Mouse (Mus musculus) megakaryocyte-erythroid progenitor cell, adult 5 weeks (primary cell): ENCODE results near the gene 1700009N14Rik. TPM values are rescaled to one million over a fixed set of nuclear protein-coding genes. Genes with fewer than 3 reads are reported as not detected.

Experiments used
- polyA plus RNA-seq: library from polyadenylated mRNA; stranded (reverse); fragments of >175 nt; gene quantifications from 2 replicates; pipeline ENCODE4 v1.2.3, GENCODE M21; 2012

1700009N14Rik gene
- polyA plus RNA-seq = not detected in 2 replicates

GRCm38 (mm10) chr4:39450069-39450468, at the start of gene 1700009N14Rik:
Gene 1700009N14Rik (plus strand): TSS chr4:39450295.

